19 mouse cellular contexts compared by ENCODE assay signal in the genomic region with DNA sequence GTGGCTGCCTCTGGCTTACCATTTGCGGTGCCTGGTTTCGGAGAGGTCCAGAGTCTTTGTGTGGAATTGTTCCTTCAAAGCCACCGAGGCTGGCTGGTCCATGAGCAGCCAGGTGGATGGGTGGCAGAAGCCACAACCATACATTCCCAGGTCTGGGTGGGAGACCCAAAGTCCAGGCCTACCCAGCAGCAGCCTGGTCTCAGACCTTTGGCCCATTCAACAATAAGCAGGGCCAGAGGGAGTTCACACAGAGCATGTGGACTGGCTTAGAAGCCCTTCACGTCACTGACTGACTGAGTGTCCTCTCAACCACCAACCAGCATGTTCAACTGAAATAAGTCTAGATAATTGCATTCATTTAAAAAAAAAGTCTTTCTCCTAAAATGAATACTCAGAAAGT.
DNase-seq lines count a peak whose midpoint lies in the region; ATAC-seq and TF ChIP-seq lines count a peak whose summit lies in the region.
"Had no signal": no experiment of that assay in that cellular context is flagged by ENCODE, and none has a peak within 500 bp of the region (broad histone marks: within the 10 kb centered on the region; RNA-seq: fewer than 3 reads in every experiment).

No protein-coding gene starts in this region.

- no peak for TF ChIP-seq RAD21 in CH12.LX (IDR thresholded peaks at IDR 0.05; ENCODE audit: low read depth, low read length)

- no peaks in the 10 kb centered on the region for H3K4me1 ChIP-seq in lung, adult 2 months (ENCODE audit: control insufficient read depth, insufficient read depth, low read length)
- H3K4me1 ChIP-seq in CH12.LX (ENCODE audit: control insufficient read depth in 1 of 2, insufficient read depth in 2 of 2), result peaks cover 0 to 6% of the 10 kb centered on the region in 2 experiments; a peak in 2 of 4 replicates
- H3K4me1 ChIP-seq in midbrain, embryonic 15.5 days, result no peaks in the 10 kb centered on the region
- H3K4me1 ChIP-seq: forebrain, embryonic 12.5 days; liver, embryonic 13.5 days had no signal

- no peak for TF ChIP-seq POLR2A in lung, adult 2 months (IDR thresholded peaks at IDR 0.05; ENCODE audit: borderline replicate concordance, extremely low read depth, low read depth, low read length)
- TF ChIP-seq POLR2A in CH12.LX (IDR thresholded peaks at IDR 0.05; ENCODE audit: low read depth, low read length), result peak; percentile 84; the same call in 1 of the 2 replicates

- ATAC-seq in midbrain, embryonic 15.5 days (replicated peaks), result no peak
- ATAC-seq: hindbrain, postnatal 0 days; lung, postnatal 0 days had no signal

- peak overlapping the region; percentile 92 for H3K9ac ChIP-seq in CH12.LX (ENCODE audit: insufficient read depth, low read depth)
- no peak overlapping the region for H3K9ac ChIP-seq in midbrain, embryonic 15.5 days
- H3K9ac ChIP-seq: forebrain, embryonic 12.5 days; liver, embryonic 13.5 days had no signal

- in situ Hi-C loops in CH12.LX (cut with MboI; ENCODE audit: low pct_ligation_motif_present, low pct_unique_long_range_greater_than_20kb, low sequenced_read_pairs), result loop anchor here (25.0 kb wide), 2 partner anchors 164 to 1736 kb away; no protein-coding TSS in a partner anchor

- peak overlapping the region; percentile 54 for H3K4me3 ChIP-seq in lung, adult 2 months (replicated peaks; ENCODE audit: extremely low read depth, low read depth, low read length)
- H3K4me3 ChIP-seq in CH12.LX (replicated peaks in 1 of 3; ENCODE audit: low read depth in 2 of 3, low read length in 2 of 3, poor library complexity in 1 of 3), result peak overlapping the region; percentile 64 to 87 (median 81)
- H3K4me3 ChIP-seq in midbrain, embryonic 15.5 days, result no peak overlapping the region
- H3K4me3 ChIP-seq: forebrain, embryonic 12.5 days; left cerebral cortex, adult 2 months; liver, embryonic 13.5 days; megakaryocyte, embryonic 14.5 days had no signal

- 80% methylated on average over 4 of the region's 4 CpGs for WGBS in lung, adult 2 months
- WGBS in midbrain, embryonic 15.5 days, result 87% methylated on average over 4 of the region's 4 CpGs

- peaks cover 65% of the 10 kb centered on the region for H3K79me2 ChIP-seq in CH12.LX (replicated peaks; ENCODE audit: control insufficient read depth, extremely low read depth, insufficient read depth, poor library complexity, severe bottlenecking)

- peak overlapping the region; percentile 100 for H3K27ac ChIP-seq in CH12.LX (ENCODE audit: insufficient read depth, low read depth)
- no peak overlapping the region for H3K27ac ChIP-seq in midbrain, embryonic 15.5 days
- H3K27ac ChIP-seq: forebrain, embryonic 12.5 days; hindbrain, postnatal 0 days; left cerebral cortex, adult 2 months; liver, embryonic 13.5 days had no signal

- H3K36me3 ChIP-seq in CH12.LX (replicated peaks in 1 of 2; ENCODE audit: control insufficient read depth in 1 of 2, insufficient read depth in 1 of 2, low read length in 1 of 2), result peaks cover 45 to 57% of the 10 kb centered on the region in 2 experiments
- no peaks in the 10 kb centered on the region for H3K36me3 ChIP-seq in midbrain, embryonic 15.5 days (replicated peaks)
- H3K36me3 ChIP-seq: forebrain, embryonic 12.5 days; liver, embryonic 13.5 days had no signal

- DNase-seq in lung, adult 2 months, result no peak
- DNase-seq in lung, postnatal 4 days, result no peak
- peak; percentile 62 for DNase-seq in CH12.LX (ENCODE audit: extremely low read depth)
- DNase-seq in natural killer cell, adult 2 months (ENCODE audit: low spot score in 2 of 2), result peak; percentile 25 to 52
- DNase-seq in thymus, postnatal 36 days, result peak; percentile 43 to 48
- no peak for DNase-seq in T-cell, adult 2 months (ENCODE audit: low spot score)
- DNase-seq: adrenal gland, adult 8-10 months; cerebellum, adult 9-11 months; gastrocnemius, postnatal 36 days; kidney, adult 8-10 months; kidney, postnatal 25 days; liver, embryonic 13.5 days; right cerebral cortex, postnatal 25 days had no signal

- no peaks in the 10 kb centered on the region for H3K9me3 ChIP-seq in CH12.LX (replicated peaks; ENCODE audit: low read length)
- H3K9me3 ChIP-seq in midbrain, embryonic 15.5 days, result peaks cover 3% of the 10 kb centered on the region; the same call in 1 of the 2 replicates
- H3K9me3 ChIP-seq: liver, embryonic 13.5 days; megakaryocyte, embryonic 14.5 days had no signal

- no peaks in the 10 kb centered on the region for H3K27me3 ChIP-seq in CH12.LX (replicated peaks)
- no peaks in the 10 kb centered on the region for H3K27me3 ChIP-seq in midbrain, embryonic 15.5 days (replicated peaks)
- H3K27me3 ChIP-seq: forebrain, embryonic 12.5 days; liver, embryonic 13.5 days had no signal

- 0 out of 2 replicates have a peak overlapping the region, but pooled peaks have one; percentile 1 for H3K4me2 ChIP-seq in CH12.LX (ENCODE audit: insufficient read depth, low read depth, poor library complexity, severe bottlenecking)
- no peak overlapping the region for H3K4me2 ChIP-seq in midbrain, embryonic 15.5 days
- H3K4me2 ChIP-seq: forebrain, embryonic 12.5 days; liver, embryonic 13.5 days had no signal

- no peak for TF ChIP-seq EP300 in CH12.LX (IDR thresholded peaks at IDR 0.05; ENCODE audit: low read length)

- TF ChIP-seq CTCF in lung, adult 2 months (IDR thresholded peaks at IDR 0.05; ENCODE audit: insufficient read depth, low read length), result no peak
- no peak for TF ChIP-seq CTCF in CH12.LX (conservative IDR thresholded peaks at IDR 0.05 in 1 of 2, IDR thresholded peaks at IDR 0.05 in 1 of 2; ENCODE audit: low read depth in 2 of 2, low read length in 2 of 2)

- dilution Hi-C loops in CH12.LX (cut with MboI; ENCODE audit: extremely low pct_ligation_motif_present, extremely low pct_unique_long_range_greater_than_20kb, low sequenced_read_pairs), result no loop called here

TF ChIP-seq in CH12.LX, 34 proteins besides CTCF, POLR2A, EP300 and RAD21:
- no peak for TF ChIP-seq POLR2AphosphoS2 (IDR thresholded peaks at IDR 0.05; ENCODE audit: low read depth, low read length)
- no peak for TF ChIP-seq USF1 (IDR thresholded peaks at IDR 0.05; ENCODE audit: low read depth, low read length)
- TF ChIP-seq JUN (IDR thresholded peaks at IDR 0.05; ENCODE audit: insufficient read depth, low read depth, low read length), result no peak
- TF ChIP-seq MXI1 (IDR thresholded peaks at IDR 0.05; ENCODE audit: low read depth, low read length), result no peak
- no peak for TF ChIP-seq ETS1 (conservative IDR thresholded peaks at IDR 0.05; ENCODE audit: low read depth, low read length)
- TF ChIP-seq NRF1 (IDR thresholded peaks at IDR 0.05; ENCODE audit: low read depth, low read length), result no peak
- no peak for TF ChIP-seq MAZ (IDR thresholded peaks at IDR 0.05; ENCODE audit: low read depth, low read length)
- TF ChIP-seq MYC (IDR thresholded peaks at IDR 0.05; ENCODE audit: low read depth, low read length), result no peak
- TF ChIP-seq HCFC1 (IDR thresholded peaks at IDR 0.05; ENCODE audit: low read depth, low read length), result no peak
- TF ChIP-seq SIN3A (IDR thresholded peaks at IDR 0.05; ENCODE audit: low read length), result no peak
- TF ChIP-seq MAFK (IDR thresholded peaks at IDR 0.05; ENCODE audit: insufficient replicate concordance, low read length), result no peak
- TF ChIP-seq PAX5 (IDR thresholded peaks at IDR 0.05; ENCODE audit: low read length), result no peak
- TF ChIP-seq IRF4 (IDR thresholded peaks at IDR 0.05; ENCODE audit: low read depth, low read length), result no peak
- TF ChIP-seq E2F4 (IDR thresholded peaks at IDR 0.05; ENCODE audit: insufficient replicate concordance, low read depth, low read length), result no peak
- no peak for TF ChIP-seq MAX (IDR thresholded peaks at IDR 0.05; ENCODE audit: low read length)

Comparison
In these comparisons a context has a peak if more than half of its experiments do, and no peak if none do; other contexts are left out.
1. DNase-seq: peak in CH12.LX (single experiment), natural killer cell, adult 2 months (2 of 2) and thymus, postnatal 36 days (2 of 2); none in lung, adult 2 months (single experiment), lung, postnatal 4 days (0 of 2) and T-cell, adult 2 months (single experiment).